8 mouse cellular contexts compared by ENCODE assay signal in the genomic region with DNA sequence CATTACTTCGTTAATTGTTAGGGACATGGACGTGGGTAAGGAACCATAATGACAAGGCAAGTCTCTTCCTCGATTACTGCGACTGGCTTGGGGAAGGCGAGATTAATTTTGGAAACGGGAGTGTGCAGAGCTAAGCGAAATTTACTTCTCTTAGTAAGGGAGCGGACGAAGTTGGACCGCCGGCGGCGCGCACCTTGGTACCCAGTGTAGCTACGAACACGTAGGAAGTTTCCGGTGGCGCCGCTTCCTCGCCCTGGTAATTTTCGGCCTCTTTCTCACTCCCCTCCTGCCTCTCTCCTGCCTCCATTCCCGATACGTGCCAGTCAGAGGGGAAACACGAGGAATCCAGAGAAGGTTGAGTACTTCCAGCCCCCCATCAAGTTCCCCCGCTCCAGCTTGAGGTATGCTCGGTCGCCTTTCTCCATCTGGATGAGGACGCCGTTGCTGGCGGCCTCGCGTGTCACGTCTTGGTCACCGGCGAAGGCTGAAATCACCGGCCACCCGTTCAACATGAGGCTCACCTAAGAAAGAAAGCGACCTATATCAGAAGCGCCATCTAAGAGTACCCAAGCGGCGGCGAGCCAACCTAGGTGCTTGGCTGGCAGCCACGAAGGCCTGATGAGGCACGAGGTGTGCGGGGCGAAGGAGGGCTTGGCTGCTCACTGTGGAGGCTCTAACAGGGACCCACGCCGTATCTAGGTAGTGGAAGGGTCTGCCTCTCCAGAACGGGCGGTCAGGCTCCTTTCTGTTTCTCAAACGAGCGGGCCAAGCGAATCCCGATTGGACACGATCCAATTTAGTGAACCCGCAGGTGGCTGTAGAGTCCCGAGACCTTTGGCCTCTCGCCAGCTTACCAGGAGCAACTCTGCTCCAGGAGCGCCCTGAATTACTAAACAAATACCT. TPM values are rescaled to one million over a fixed set of nuclear protein-coding genes. Genes with fewer than 3 reads are reported as not detected.
A peak's percentile ranks its signal among the peaks of the same experiment; 100 is the strongest.
DNase-seq lines count a peak whose midpoint lies in the region; ATAC-seq and TF ChIP-seq lines count a peak whose summit lies in the region.

No protein-coding gene starts in this region.

- under 1% methylated on average over 59 of the region's 59 CpGs for WGBS in forebrain, embryonic 11.5 days
- WGBS in midbrain, embryonic 15.5 days, result under 1% methylated on average over 59 of the region's 59 CpGs

- H3K36me3 ChIP-seq in forebrain, embryonic 11.5 days (ENCODE audit: control insufficient read depth, insufficient read depth, low read length), result no peaks in the 10 kb centered on the region
- H3K36me3 ChIP-seq in midbrain, embryonic 15.5 days (replicated peaks), result no peaks in the 10 kb centered on the region

- no peak for TF ChIP-seq CTCF in brain, embryonic 14.5 days (IDR thresholded peaks at IDR 0.05; ENCODE audit: borderline replicate concordance, extremely low read depth, insufficient read depth, insufficient read length)

- H3K4me2 ChIP-seq in forebrain, embryonic 11.5 days (ENCODE audit: low read depth, low read length, severe bottlenecking), result peak overlapping the region; percentile 31
- H3K4me2 ChIP-seq in midbrain, embryonic 15.5 days, result peak overlapping the region; percentile 83

- no peak for TF ChIP-seq POLR2A in brain, embryonic 14.5 days (IDR thresholded peaks at IDR 0.05; ENCODE audit: borderline replicate concordance, extremely low read depth, insufficient read depth, insufficient read length, poor library complexity, severe bottlenecking)

- peak; percentile 33 for DNase-seq in ES-CJ7 (ENCODE audit: low read depth, low spot score)
- peak; percentile 56 for DNase-seq in brain, embryonic 14.5 days (ENCODE audit: low read depth)
- DNase-seq in forebrain, embryonic 11.5 days (ENCODE audit: low spot score), result peak; percentile 62
- DNase-seq in kidney, adult 11 months, result peak; percentile 11
- DNase-seq in gastrocnemius, adult 18-20 months (ENCODE audit: low spot score), result no peak
- DNase-seq in spleen, postnatal 36 days (ENCODE audit: low spot score in 2 of 2), result no peak

- peaks cover 55% of the 10 kb centered on the region for H3K27me3 ChIP-seq in forebrain, embryonic 11.5 days (ENCODE audit: control insufficient read depth, insufficient read depth, low read length)
- H3K27me3 ChIP-seq in midbrain, embryonic 15.5 days (replicated peaks), result peaks cover 42% of the 10 kb centered on the region

- no peaks in the 10 kb centered on the region for H3K9me3 ChIP-seq in forebrain, embryonic 11.5 days (ENCODE audit: control insufficient read depth, low read length)
- no peaks in the 10 kb centered on the region for H3K9me3 ChIP-seq in midbrain, embryonic 15.5 days

- ATAC-seq in forebrain, embryonic 11.5 days (replicated peaks; ENCODE audit: low FRiP score), result no peak
- ATAC-seq in midbrain, embryonic 15.5 days (replicated peaks), result no peak
- ATAC-seq in erythroblast, adult 5-6 weeks (replicated peaks; ENCODE audit: low FRiP score, poor library complexity, severe bottlenecking), result no peak

- H3K9ac ChIP-seq in forebrain, embryonic 11.5 days (ENCODE audit: low read length), result no peak overlapping the region
- H3K9ac ChIP-seq in midbrain, embryonic 15.5 days, result peak overlapping the region; percentile 32

- peaks cover 15% of the 10 kb centered on the region; the same call in 1 of the 2 replicates for H3K4me1 ChIP-seq in forebrain, embryonic 11.5 days (replicated peaks; ENCODE audit: control insufficient read depth, insufficient read depth, low read length)
- H3K4me1 ChIP-seq in midbrain, embryonic 15.5 days, result peaks cover 46% of the 10 kb centered on the region

- peak overlapping the region; percentile 22 for H3K4me3 ChIP-seq in forebrain, embryonic 11.5 days (ENCODE audit: low read depth, low read length)
- H3K4me3 ChIP-seq in midbrain, embryonic 15.5 days, result peak overlapping the region; percentile 56

- no peak overlapping the region for H3K27ac ChIP-seq in forebrain, embryonic 11.5 days (ENCODE audit: low read depth, low read length)
- H3K27ac ChIP-seq in midbrain, embryonic 15.5 days, result no peak overlapping the region

RNA-seq across cellular contexts. Expression of gene Cbln1, which starts 2.2 kb away (rescaled TPM):
- 53.9 and 95.3 TPM in 2 replicates for polyA plus RNA-seq in brain, embryonic 14.5 days (2012; rRNA removed)
- 9.9 and 10.8 TPM in 2 replicates for polyA plus RNA-seq in forebrain, embryonic 11.5 days (2014; fragmentation: Nextera tagmentation; extraction: Ambion mirVana)
- polyA plus RNA-seq in midbrain, embryonic 15.5 days (2015; fragmentation: Nextera tagmentation; extraction: Ambion mirVana), result 13.1 and 13.8 TPM in 2 replicates
- total RNA-seq in erythroblast, adult 5-6 weeks (2015; ENCODE audit: low replicate concordance), result 0.42 TPM in 1 of 2 replicates, not detected in the other
- not detected in 2 replicates for total RNA-seq in erythroblast, adult 5-6 weeks (2017; ENCODE audit: low replicate concordance)
- total RNA-seq in gastrocnemius, adult 18-20 months (2021), result not detected

Comparison
In these comparisons a context has a peak if more than half of its experiments do, and no peak if none do; other contexts are left out.
1. DNase-seq: peak in ES-CJ7 (single experiment), brain, embryonic 14.5 days (single experiment), forebrain, embryonic 11.5 days (single experiment) and kidney, adult 11 months (single experiment); none in gastrocnemius, adult 18-20 months (single experiment) and spleen, postnatal 36 days (0 of 2).